Mouse (Mus musculus): Measurements from ENCODE around the gene Ndufa12.
A peak's percentile ranks its signal among the peaks of the same experiment; 100 is the strongest.

The Ndufa12 gene

GRCm38 (mm10) chr10:94231025-94231424 lies 32.5 kb downstream of the Ndufa12 start:
- DNase-seq: no peak

DNA sequence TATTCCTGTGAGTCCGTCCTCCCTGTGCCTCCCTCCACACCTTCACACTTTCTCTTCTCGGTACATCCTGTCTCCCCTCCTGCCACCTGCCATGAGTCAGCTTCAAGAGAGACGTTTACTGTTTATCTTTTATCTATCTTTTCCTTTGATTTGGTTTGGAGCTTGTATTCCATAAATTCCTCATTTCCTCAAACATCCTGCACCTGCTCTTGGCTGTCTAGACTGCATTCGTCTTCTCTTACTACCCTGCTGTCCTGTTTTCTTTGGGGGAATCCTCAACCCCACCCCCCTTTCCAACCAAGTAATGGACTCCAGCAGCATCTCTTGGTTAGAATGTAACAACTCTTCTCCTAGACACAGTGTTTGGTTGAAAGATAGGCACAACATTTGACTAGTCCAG lies 36.7 kb downstream of the Ndufa12 start:
- no peak for DNase-seq

GRCm38 (mm10) chr10:94241346-94241745 lies 42.8 kb downstream of the Ndufa12 start:
- no peak for DNase-seq

GRCm38 (mm10) chr10:94247748-94248349 lies 49.3 kb downstream of the Ndufa12 start:
- no peak for DNase-seq

DNA sequence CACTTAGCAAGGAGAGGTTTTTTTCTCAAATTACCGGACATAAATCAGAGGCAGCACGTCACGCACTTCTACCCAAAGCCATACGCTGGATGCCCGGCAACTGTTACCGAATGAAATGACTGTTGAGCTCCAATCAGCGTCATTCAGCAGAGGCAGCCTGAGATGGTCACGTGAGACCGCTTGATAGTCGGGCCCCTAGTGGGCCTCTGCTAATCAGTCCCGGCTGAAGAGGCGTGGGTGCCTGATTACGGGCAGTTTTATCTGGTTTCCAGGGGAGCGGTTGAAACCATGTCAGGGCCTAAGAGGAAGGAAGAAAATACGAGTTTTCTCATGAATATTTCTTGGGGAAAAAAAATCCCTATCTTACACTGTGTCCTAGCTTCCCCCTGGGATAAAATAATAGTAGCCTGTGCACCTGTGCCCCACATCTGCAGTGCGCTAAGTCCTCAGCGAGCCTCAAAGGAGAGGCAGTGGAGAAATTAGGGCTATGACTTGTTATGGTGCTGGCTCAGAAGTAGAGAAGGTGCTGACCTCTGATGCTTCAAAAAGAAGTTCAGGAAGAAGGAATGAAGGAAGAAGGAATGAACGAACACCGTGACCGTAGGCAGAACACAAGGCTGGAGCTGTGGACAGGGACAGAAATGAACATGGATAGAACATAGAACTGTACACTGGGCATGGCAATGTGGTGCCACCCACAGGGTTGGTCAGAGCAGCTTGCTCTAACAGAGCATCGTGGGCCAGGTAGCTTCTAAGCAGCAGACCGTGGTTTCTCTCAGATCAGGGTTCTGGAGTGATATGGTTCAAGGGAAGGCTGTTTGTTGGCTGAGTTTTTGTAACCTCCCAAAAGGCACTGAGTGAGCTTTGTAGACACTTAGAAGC lies 51.3 kb downstream of the Ndufa12 start:
- DNase-seq: peak; percentile 74

DNA sequence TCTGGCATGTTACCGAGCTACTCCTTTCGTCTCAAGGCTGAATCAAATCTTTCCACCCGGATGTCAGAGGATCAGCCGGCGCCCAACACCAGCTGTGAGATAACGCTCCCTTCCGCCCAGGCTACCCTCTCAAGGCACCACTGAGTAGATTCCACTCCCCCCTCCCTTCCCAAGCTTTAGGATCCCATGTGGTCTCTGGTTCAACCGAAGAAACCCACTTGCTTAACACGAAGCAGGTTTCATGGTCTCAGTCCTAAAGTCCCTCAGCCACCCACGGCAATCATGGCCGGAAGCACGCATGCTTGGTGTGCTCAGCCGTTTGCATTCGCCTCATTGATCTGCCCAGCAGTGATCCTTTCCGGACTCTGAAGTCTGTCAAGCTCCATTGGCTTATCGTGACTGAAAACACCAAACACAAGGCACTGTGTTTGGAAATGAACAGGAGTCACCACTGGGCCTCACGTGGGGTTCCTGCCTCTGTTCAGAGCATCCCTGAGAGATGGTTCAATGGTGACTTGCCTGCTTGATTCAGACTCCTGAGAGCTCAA lies 54.8 kb downstream of the Ndufa12 start:
- no peak for DNase-seq

- DNase-seq: no peak
Observed at GRCm38 (mm10) chr10:94254766-94255165, 56.2 kb downstream of the Ndufa12 start.

DNA sequence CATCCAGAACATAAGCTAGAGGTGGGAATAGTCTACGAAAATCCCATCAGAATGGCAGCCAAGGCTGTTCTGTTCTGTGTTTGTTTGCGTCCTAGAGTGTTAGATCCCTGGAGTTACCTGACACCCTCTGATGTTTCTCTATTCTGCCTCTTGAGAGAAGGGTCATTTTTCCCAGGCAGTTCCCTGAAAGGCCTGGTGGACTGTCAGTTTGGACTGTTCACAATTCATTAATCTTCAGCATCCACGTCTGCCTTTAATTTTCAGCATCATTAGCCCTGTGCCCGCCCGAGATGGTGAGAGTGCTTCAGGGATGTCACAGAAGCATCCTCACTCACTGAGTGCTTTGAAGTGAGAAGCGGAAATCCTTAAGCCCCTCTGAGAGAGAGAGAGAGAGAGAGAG lies 57.2 kb downstream of the Ndufa12 start:
- no peak for DNase-seq

GRCm38 (mm10) chr10:94256518-94256917 lies 58.0 kb downstream of the Ndufa12 start:
- DNase-seq: no peak

DNA sequence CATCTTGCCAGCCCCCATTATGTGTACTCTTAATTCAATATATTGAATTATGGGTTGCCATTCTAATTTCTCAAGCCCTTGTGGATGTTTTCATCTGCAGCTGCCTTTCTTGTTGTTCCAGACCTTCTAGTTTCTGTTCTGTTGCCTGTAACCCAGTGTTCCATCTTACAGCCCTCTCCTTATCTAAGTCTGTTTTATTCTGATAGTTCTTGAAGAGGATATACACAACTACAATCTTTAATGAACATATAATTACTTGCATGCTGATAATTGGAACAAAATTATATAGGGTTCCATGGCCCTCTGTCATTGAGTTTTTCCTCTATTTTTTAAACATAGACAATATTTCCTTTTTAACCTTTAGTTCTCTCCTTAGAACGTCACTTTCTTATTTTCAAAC lies 62.0 kb downstream of the Ndufa12 start:
- no peak for DNase-seq

GRCm38 (mm10) chr10:94262646-94263045 lies 64.1 kb downstream of the Ndufa12 start:
- DNase-seq: no peak

- no peak for DNase-seq
Observed at GRCm38 (mm10) chr10:94263211-94263610, 64.7 kb downstream of the Ndufa12 start.

DNA sequence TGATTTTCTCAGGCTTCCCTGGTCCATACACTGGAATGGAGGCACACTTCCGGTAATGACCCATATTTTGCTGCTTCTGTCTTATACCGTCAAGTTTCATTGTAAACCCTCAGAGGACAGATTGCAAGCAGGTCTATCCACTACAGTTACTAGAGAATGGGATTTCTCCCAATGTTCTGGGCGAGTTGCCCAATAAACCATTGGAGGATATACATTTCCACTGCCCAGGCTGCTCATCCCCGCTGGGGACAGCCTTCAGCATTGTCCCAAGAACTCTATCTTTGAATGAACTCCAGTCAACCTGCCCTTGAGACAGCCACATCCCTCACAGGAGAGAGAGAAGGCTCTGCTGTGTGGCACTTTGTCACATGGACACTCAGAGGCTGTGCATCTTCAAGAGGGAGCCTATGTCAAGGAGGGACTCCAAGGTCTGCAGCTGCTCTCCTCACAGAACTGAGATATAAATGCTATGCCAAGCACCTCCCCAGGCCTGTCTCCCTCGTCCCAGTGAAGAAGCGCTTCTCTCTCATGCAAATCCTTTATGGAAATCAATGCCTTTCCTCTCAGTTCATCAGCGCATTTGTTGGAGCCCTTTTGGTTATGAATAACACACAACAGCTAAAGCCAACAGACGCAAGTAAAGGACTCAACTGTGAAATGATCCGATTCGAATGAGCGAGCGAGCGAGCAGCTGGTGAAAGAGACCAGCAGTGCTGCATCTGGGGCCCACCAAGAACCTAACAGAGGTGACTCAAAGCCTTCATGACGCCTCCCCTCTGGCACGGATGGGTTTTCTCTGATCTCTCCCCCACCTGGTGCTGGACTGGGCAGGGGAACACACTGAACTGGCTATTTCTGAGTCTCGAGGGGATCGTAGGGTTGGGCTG lies 67.4 kb downstream of the Ndufa12 start:
- DNase-seq: no peak
